Mouse (Mus musculus) hindbrain, embryonic 16.5 days (tissue): Measurements from ENCODE around the gene Krt4. TPM values are rescaled to one million over a fixed set of nuclear protein-coding genes. Genes with fewer than 3 reads are reported as not detected.

Source experiments
- ATAC-seq: fragments of 200-750 bp; cut with Nextera tagmentation; 2 replicates; pipeline ENCODE4 v1.8.0; 2017; ENCODE audit warnings: moderate TSS enrichment, moderate library complexity
- H3K27ac ChIP-seq: fragments of 300-500 bp; sonication (generic); 2 replicates; pipeline ENCODE4 v1.5.1; 2014; ENCODE audit warnings: low read depth, mild to moderate bottlenecking, control low read depth, low read length, moderate library complexity
- H3K27me3 ChIP-seq: fragments of 300-500 bp; sonication (generic); replicated peaks from 2 replicates; pipeline ENCODE4 v1.6.1; 2014; ENCODE audit warnings: low read length; ENCODE audit not compliant: control insufficient read depth, insufficient read depth
- H3K36me3 ChIP-seq: fragments of 300-500 bp; sonication (generic); 2 replicates; pipeline ENCODE4 v1.6.1; 2014; ENCODE audit warnings: mild to moderate bottlenecking, low read length, moderate library complexity, mixed read lengths; ENCODE audit not compliant: control insufficient read depth, insufficient read depth
- H3K4me1 ChIP-seq: fragments of 300-500 bp; sonication (generic); 2 replicates; pipeline ENCODE4 v1.6.1; 2014; ENCODE audit warnings: low read depth, low read length; ENCODE audit not compliant: control insufficient read depth, insufficient read depth
- H3K4me2 ChIP-seq: fragments of 300-500 bp; sonication (generic); 2 replicates; pipeline ENCODE4 v1.6.1; 2014; ENCODE audit warnings: mild to moderate bottlenecking, low read length, control low read depth, moderate library complexity
- H3K4me3 ChIP-seq: fragments of 300-500 bp; sonication (generic); 2 replicates; pipeline ENCODE4 v1.5.1; 2014; ENCODE audit warnings: mild to moderate bottlenecking, low read length, control low read depth, moderate library complexity
- H3K9ac ChIP-seq: fragments of 300-500 bp; sonication (generic); 2 replicates; pipeline ENCODE4 v1.6.1; 2014; ENCODE audit warnings: low read depth, mild to moderate bottlenecking, control low read depth, low read length, moderate library complexity
- H3K9me3 ChIP-seq: fragments of 300-500 bp; sonication (generic); 2 replicates; pipeline ENCODE4 v1.6.1; 2014; ENCODE audit warnings: mild to moderate bottlenecking, low read length, moderate library complexity; ENCODE audit not compliant: control insufficient read depth
- WGBS: fragments of 180-500 bp; shearing (Covaris S2); extraction: QIAGEN DNeasy Blood & Tissue Kit; methylation state at CpG from one replicate; pipeline ENCODE4 v1.1.7; 2014; 5-methylcytosine and 5-hydroxymethylcytosine counted together
- polyA plus RNA-seq: library from polyadenylated mRNA; unstranded; fragments of >200 nt; fragmentation: Nextera tagmentation; extraction: Ambion mirVana; gene quantifications from 2 replicates; pipeline ENCODE4 v1.2.1, GENCODE M21; 2015

The Krt4 gene
- polyA plus RNA-seq, 1 experiment from 2014 or later: not detected

DNA sequence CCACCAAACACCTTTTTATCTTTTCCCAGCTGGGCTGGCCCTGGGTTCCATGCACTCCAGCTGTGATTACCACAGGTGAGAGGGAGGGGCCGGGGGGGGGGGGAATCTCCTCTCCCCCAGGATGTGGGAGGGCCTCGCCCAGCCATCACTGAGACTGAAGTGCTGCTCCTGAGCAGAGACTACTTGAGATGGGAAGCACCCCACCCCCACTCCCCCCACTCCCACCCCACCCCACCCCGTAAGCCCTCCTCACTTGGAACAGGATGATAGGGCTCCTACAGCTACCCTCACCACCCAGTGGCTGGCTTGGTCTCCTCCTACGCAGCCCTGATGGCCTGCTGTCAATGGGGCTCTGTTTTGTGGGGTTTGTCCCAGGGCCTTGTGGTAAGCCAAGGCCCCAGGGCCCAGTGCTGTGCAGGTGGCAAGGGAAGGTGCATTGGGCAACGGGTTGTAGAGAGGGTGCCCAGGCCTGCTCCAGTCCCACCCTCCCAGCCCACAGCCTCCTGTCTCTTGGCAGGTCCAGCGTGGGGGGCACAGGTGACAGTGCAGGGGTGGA, 15.8 kb upstream of the Krt4 start, which contains the start of gene Krt79:
Gene Krt79, minus strand, starts transcription at position 51 of the 556 bp plus-strand sequence.
- Histone ChIP-seq H3K9me3 (no peaks in the 10 kb centered on the region), H3K4me2 (no peak within 1 kb of the TSS), H3K4me1 (no peaks in the 10 kb centered on the region), H3K27ac (no peak within 1 kb of the TSS), H3K4me3 (no peak within 1 kb of the TSS), H3K9ac (no peak within 1 kb of the TSS), H3K27me3 (no peaks in the 10 kb centered on the region; the same call in 1 of the 2 replicates), H3K36me3 (no peaks in the 10 kb centered on the region)
- ATAC-seq: no peak
- 66% methylated on average over 5 of the region's 6 CpGs for WGBS

DNA sequence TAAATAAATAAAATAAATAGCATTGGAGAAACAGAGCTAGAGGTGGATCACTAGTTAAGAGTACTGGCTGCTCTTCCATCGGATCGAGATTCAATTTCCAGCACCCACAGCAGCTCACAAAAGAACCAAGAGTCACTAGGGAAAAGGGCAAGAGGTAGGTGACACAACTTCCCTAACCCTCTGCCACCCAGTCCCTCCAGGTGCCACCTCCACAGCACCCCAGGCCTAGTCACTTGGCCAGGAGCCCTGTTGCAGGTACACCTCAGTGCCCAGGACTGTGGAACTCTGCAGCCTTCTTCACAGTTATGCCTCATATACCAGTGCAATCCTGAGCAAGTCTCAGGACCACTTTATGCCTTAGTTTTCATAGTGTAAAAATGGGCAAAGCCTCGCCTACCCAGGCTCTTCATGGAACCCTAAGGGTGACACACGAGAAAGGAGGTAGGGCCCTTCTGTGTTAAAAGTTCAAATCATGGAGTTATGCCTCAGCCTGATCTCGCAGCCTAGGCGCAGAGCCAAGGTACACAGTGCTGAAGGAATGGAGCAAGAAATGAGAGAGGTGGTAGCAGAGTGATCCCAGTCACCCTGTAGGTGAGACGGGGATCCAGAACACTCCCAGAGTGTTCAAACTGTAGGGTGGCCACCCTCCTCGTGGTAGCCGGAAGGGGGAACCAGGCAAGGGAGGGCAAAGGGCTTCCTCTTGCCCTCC, 14.2 kb upstream of the Krt4 start:
- no peak overlapping the region for H3K9ac ChIP-seq
- H3K36me3 ChIP-seq: no peaks in the 10 kb centered on the region
- no peak overlapping the region for H3K4me3 ChIP-seq
- no peak overlapping the region for H3K4me2 ChIP-seq
- H3K27ac ChIP-seq: no peak overlapping the region
- no peaks in the 10 kb centered on the region for H3K4me1 ChIP-seq
- no peak for ATAC-seq
- no peaks in the 10 kb centered on the region; the same call in 1 of the 2 replicates for H3K27me3 ChIP-seq
- no peaks in the 10 kb centered on the region for H3K9me3 ChIP-seq
- 88% methylated on average over 9 of the region's 9 CpGs for WGBS

DNA sequence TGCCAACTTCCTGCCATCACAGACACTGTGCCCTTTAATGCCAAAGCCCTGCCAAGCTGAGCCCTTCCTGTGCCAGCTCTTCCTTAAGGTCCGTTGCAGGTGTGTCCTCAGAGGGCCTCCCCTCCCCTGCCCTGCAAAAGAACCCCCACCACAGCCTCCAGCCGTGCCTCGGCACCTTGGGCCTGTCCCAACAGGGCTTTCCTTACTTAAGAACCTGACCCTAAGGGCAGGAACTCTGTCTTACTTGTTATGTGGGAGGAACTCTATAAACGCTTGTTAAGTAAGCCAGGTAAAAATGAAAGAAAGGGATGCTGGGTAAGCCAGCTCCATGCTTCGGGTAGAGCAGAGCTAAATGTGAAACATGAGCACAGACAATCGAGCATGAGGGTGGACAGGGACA, 8.5 kb upstream of the Krt4 start:
- Histone ChIP-seq H3K9me3 (no peaks in the 10 kb centered on the region), H3K4me3 (no peak overlapping the region), H3K4me2 (no peak overlapping the region), H3K9ac (no peak overlapping the region), H3K4me1 (no peaks in the 10 kb centered on the region; the same call in 1 of the 2 replicates), H3K27me3 (no peaks in the 10 kb centered on the region; the same call in 1 of the 2 replicates), H3K36me3 (no peaks in the 10 kb centered on the region), H3K27ac (no peak overlapping the region)
- 83% methylated on average over 6 of the region's 6 CpGs for WGBS
- ATAC-seq: no peak

DNA sequence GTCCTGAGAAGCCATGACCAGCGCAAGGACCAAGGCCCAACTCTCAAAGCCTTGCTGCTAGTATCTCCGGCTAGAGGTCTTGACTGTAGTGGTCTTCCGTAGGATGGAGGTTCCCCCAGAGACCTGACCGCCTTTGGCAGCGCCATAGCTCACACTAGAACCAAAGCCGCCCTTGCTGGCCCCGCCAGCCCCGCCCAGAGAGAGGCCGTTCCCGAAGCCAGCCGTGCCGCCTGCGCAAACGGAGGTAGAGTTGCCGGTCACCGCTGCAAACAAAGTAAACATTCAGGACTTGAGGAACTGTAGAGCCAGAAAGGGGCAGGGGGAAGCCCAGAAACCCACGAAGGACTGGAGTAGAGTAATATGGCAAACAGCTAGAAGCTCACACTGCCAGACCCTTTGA, 5.1 kb upstream of the Krt4 start:
- H3K4me3 ChIP-seq: no peak overlapping the region
- no peaks in the 10 kb centered on the region for H3K36me3 ChIP-seq
- H3K9me3 ChIP-seq: no peaks in the 10 kb centered on the region
- no peak for ATAC-seq
- no peaks in the 10 kb centered on the region; the same call in 1 of the 2 replicates for H3K4me1 ChIP-seq
- H3K4me2 ChIP-seq: peak overlapping the region; percentile 40
- no peaks in the 10 kb centered on the region for H3K27me3 ChIP-seq
- H3K9ac ChIP-seq: no peak overlapping the region
- no peak overlapping the region for H3K27ac ChIP-seq
- WGBS: 5% methylated on average over 17 of the region's 17 CpGs

DNA sequence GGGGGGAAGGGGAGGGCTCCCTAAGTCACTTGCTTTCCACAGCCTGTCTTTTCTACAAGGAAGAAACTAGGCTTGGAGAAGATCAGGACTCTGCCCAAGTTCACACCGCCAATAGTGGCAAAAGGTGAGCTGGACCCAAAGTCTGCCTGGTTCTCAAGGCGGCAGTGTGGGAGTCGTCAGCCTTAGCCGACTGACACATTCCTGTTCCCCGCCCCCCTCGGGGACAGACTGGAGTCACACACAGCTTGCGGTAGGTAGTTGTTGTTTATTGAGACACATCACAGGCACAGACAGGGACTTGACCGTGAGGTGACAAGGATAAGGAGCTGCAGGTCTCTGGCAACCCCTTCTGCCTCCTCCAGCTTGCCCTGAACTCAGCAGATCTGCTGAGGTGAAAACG, 4.6 kb upstream of the Krt4 start:
- no peaks in the 10 kb centered on the region; the same call in 1 of the 2 replicates for H3K4me1 ChIP-seq
- no peak overlapping the region for H3K4me2 ChIP-seq
- H3K27me3 ChIP-seq: no peaks in the 10 kb centered on the region
- no peak overlapping the region for H3K4me3 ChIP-seq
- no peaks in the 10 kb centered on the region for H3K36me3 ChIP-seq
- no peaks in the 10 kb centered on the region for H3K9me3 ChIP-seq
- WGBS: 26% methylated on average over 9 of the region's 9 CpGs
- H3K27ac ChIP-seq: no peak overlapping the region
- H3K9ac ChIP-seq: no peak overlapping the region
- no peak for ATAC-seq

DNA sequence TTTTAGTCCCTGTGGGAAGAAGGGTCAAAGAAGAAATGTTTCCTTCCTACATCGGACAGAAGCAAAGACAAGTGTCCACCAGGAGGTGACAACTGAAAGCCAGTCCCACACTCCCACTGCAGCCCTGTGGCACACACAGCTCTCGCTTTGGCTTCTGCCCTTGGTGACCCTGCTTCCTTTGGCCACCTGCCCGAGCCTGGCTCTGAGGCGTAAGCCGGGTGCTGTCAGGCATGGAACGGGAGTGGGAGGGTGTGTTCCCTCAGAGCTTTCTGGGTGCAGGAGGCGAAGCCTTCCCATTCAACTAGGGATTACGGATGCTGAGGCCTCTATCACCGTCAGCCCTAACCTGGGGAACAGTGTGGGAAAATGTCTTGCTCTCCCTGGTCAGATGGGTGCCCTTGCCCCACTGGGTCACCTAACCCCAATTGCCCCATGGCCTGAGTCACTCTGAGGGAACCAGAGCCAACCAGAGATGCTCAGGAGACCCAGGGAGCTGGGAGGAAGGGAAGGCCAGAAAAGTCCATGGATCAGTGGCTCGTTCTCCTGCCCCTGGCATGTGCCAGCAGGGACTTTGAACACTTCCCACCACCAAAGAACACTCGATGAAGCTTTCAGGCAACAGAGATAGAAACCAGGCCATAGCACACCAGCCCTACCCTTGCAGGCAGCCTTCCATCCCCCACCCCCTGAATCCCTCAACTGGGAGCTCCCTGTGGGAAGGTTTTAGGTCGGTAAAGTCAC, 3.0 kb upstream of the Krt4 start:
- H3K4me3 ChIP-seq: no peak overlapping the region
- no peak overlapping the region for H3K9ac ChIP-seq
- no peak overlapping the region for H3K4me2 ChIP-seq
- no peaks in the 10 kb centered on the region; the same call in 1 of the 2 replicates for H3K4me1 ChIP-seq
- no peaks in the 10 kb centered on the region for H3K9me3 ChIP-seq
- H3K27ac ChIP-seq: no peak overlapping the region
- H3K36me3 ChIP-seq: no peaks in the 10 kb centered on the region
- no peaks in the 10 kb centered on the region for H3K27me3 ChIP-seq
- WGBS: 70% methylated on average over 12 of the region's 12 CpGs
- no peak for ATAC-seq

DNA sequence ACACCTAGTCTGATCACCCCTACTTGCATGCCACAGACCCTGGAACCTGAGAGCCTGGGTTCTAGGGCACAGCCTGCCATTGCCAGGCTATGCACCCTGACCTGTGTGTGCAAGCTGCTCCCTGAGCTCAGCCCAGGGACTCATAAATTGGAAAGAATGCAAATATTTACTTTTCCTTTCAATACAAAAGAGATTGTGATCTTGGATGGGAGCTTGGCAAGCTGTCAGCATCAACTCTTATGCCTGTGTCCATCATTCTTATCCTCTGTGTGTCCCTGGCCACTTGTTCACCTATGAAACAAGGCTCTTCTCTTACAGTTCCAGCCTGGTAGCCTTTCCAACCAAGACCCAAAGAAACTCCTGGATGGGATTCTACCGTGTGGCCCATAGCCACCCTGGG, 506 bp upstream of the Krt4 start:
- Histone ChIP-seq H3K27me3 (no peaks in the 10 kb centered on the region), H3K4me1 (no peaks in the 10 kb centered on the region; the same call in 1 of the 2 replicates), H3K4me2 (no peak overlapping the region), H3K4me3 (no peak overlapping the region), H3K9me3 (no peaks in the 10 kb centered on the region), H3K36me3 (no peaks in the 10 kb centered on the region), H3K27ac (no peak overlapping the region), H3K9ac (no peak overlapping the region)
- WGBS: 81% methylated on average over 1 of the region's 1 CpGs
- no peak for ATAC-seq

DNA sequence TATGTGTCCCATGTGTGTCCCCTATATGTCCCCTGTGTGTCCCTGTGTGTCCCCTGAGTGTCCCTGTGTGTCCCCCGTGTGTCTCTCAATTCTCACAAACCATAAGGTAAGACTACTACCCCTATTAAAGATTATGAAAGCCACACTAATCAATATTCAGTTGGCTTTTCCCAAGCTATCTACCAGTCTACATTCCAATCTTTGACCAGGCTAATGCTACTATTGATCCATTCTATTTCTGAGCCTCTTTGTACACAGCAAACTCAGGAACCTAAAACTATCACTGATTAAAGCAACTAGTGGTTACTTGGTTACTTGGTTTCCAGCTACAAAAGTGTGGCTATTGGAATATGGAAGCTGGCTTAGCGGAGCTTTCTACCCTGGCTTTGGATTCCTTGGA, 2.2 kb downstream of the Krt4 start:
- ATAC-seq: no peak
- Histone ChIP-seq H3K4me3 (no peak overlapping the region), H3K9ac (no peak overlapping the region), H3K9me3 (no peaks in the 10 kb centered on the region), H3K4me1 (no peaks in the 10 kb centered on the region), H3K4me2 (no peak overlapping the region), H3K27ac (no peak overlapping the region), H3K27me3 (no peaks in the 10 kb centered on the region), H3K36me3 (no peaks in the 10 kb centered on the region)
- 89% methylated on average over 2 of the region's 2 CpGs for WGBS

DNA sequence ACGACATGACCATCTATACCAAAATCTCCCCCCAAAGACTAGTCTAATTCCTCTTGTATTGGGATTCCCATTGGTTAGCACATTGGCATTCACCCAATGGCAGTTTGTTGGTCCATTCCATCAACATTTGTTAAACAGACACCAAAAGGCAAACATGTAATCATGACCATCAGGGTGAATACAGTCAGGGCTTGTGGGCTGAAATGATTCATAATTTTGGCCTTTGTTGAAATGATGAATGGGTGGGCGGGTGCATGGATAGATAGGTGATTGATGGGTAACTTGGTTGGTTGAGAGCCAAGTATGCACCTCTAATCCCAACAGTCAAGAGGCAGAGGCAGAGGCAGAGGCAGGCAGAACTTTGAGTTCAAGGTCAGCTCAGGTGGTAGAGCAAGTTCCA, 8.5 kb downstream of the Krt4 start:
- H3K27ac ChIP-seq: no peak overlapping the region
- H3K27me3 ChIP-seq: no peaks in the 10 kb centered on the region; the same call in 1 of the 2 replicates
- WGBS: 81% methylated on average over 2 of the region's 2 CpGs
- H3K9ac ChIP-seq: no peak overlapping the region
- H3K9me3 ChIP-seq: no peaks in the 10 kb centered on the region
- H3K4me3 ChIP-seq: no peak overlapping the region
- H3K4me2 ChIP-seq: no peak overlapping the region
- H3K36me3 ChIP-seq: no peaks in the 10 kb centered on the region
- ATAC-seq: no peak
- H3K4me1 ChIP-seq: no peaks in the 10 kb centered on the region
